Mouse (Mus musculus) gastrocnemius, postnatal 25 days (tissue): ENCODE results near the gene Adora1. TPM values are rescaled to one million over a fixed set of nuclear protein-coding genes. Genes with fewer than 3 reads are reported as not detected.

ENCODE experiments used
- DNase-seq: peaks from one replicate; pipeline ENCODE4 v3.0.0; 2022
- total RNA-seq, 2 experiments: library from RNA; stranded (reverse); gene quantifications; 1 replicate in 1 of 2; 2 replicates in 1 of 2; pipeline ENCODE4 v1.2.3; 2021

Gene Adora1
- total RNA-seq, 2 experiments from 2014 or later, result 0.49 to 2.7 TPM

- DNase-seq, result no peak
Observed at GRCm38 (mm10) chr1:134215751-134216628, 19.2 kb downstream of the Adora1 start.

- no peak for DNase-seq
Observed at GRCm38 (mm10) chr1:134215059-134215458, 20.2 kb downstream of the Adora1 start.

- no peak for DNase-seq
Observed at GRCm38 (mm10) chr1:134213405-134213804, 21.8 kb downstream of the Adora1 start.

- DNase-seq, result no peak
Observed at GRCm38 (mm10) chr1:134212351-134212750, 22.9 kb downstream of the Adora1 start.

- no peak for DNase-seq
Observed at GRCm38 (mm10) chr1:134211631-134212030, 23.6 kb downstream of the Adora1 start.

- no peak for DNase-seq
Observed at GRCm38 (mm10) chr1:134211043-134211442, 24.2 kb downstream of the Adora1 start.

- DNase-seq, result no peak
Observed at GRCm38 (mm10) chr1:134210179-134210755, 25.0 kb downstream of the Adora1 start.

GRCm38 (mm10) chr1:134206085-134206484 lies 29.1 kb downstream of the Adora1 start:
- DNase-seq, result no peak

GRCm38 (mm10) chr1:134205296-134206018 lies 29.8 kb downstream of the Adora1 start:
- DNase-seq, result no peak

GRCm38 (mm10) chr1:134204230-134204629 lies 31.0 kb downstream of the Adora1 start:
- no peak for DNase-seq

GRCm38 (mm10) chr1:134201751-134202420 lies 33.3 kb downstream of the Adora1 start:
- DNase-seq, result peak; percentile 72

GRCm38 (mm10) chr1:134200998-134201686 lies 34.1 kb downstream of the Adora1 start:
- no peak for DNase-seq

GRCm38 (mm10) chr1:134200481-134200880 lies 34.8 kb downstream of the Adora1 start:
- DNase-seq, result no peak

- DNase-seq, result no peak
Observed at GRCm38 (mm10) chr1:134198197-134198995, 36.8 kb downstream of the Adora1 start.

- DNase-seq, result no peak
Observed at GRCm38 (mm10) chr1:134197325-134197982, 37.8 kb downstream of the Adora1 start.

- peak; percentile 84 for DNase-seq
Observed at GRCm38 (mm10) chr1:134196386-134196785, 38.8 kb downstream of the Adora1 start.

- peak; percentile 91 for DNase-seq
Observed at GRCm38 (mm10) chr1:134195979-134196378, 39.3 kb downstream of the Adora1 start.

- no peak for DNase-seq
Observed at GRCm38 (mm10) chr1:134195571-134195970, 39.7 kb downstream of the Adora1 start.

GRCm38 (mm10) chr1:134195117-134195516 lies 40.1 kb downstream of the Adora1 start:
- no peak for DNase-seq
